In the genomic region with DNA sequence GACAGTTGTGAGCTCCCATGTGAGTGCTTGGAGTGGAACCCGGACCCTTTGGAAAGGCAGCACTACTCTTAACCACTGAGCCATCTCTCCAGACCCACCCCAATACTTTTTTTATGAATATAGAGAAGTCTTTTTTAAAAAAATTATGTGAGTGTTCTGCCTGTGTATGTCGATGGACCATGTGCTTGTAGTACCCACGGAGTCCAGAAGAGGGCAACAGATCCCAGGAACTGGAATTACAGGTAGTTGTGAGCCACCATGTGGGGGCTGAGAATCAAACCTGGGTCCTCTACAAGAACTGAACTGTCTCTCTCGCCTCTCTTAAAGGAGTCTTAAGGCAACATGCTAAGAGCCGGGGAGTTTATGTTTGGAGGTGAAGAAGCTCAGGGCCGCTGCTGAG, we compare ENCODE assay signal across 12 mouse cellular contexts. TPM values are rescaled to one million over a fixed set of nuclear protein-coding genes. Genes with fewer than 3 reads are reported as not detected.
DNase-seq lines count a peak whose midpoint lies in the region; ATAC-seq and TF ChIP-seq lines count a peak whose summit lies in the region.
"Had no signal": no experiment of that assay in that cellular context is flagged by ENCODE, and none has a peak within 500 bp of the region (broad histone marks: within the 10 kb centered on the region; RNA-seq: fewer than 3 reads in every experiment).

No protein-coding gene starts in this region.

- H3K9me3 ChIP-seq in liver, embryonic 11.5 days (ENCODE audit: control insufficient read depth, low read length): no peaks in the 10 kb centered on the region
- H3K9me3 ChIP-seq: heart, embryonic 15.5 days; lung, embryonic 15.5 days had no signal

- peak; percentile 43 for TF ChIP-seq CTCF in gastrocnemius, adult 2 months (IDR thresholded peaks at IDR 0.05)
- TF ChIP-seq CTCF in liver, adult 2 months (IDR thresholded peaks at IDR 0.05; ENCODE audit: low read depth, low read length): peak; percentile 21; the same call in 1 of the 2 replicates

- intact Hi-C loops in gastrocnemius, adult 2 months (cut with DNase I): loop anchor here (10.0 kb wide), 1 partner anchor 493 kb away; the partner anchor contains the start of genes Erh and Slc39a9
- intact Hi-C loops in gastrocnemius, postnatal 14 days (cut with DNase I; ENCODE audit: low total_unique reads): no loop called here

- H3K9ac ChIP-seq in liver, adult 2 months (ENCODE audit: low read depth, low read length): no peak overlapping the region
- H3K9ac ChIP-seq in liver, embryonic 11.5 days (ENCODE audit: low read depth, low read length): no peak overlapping the region
- H3K9ac ChIP-seq: heart, embryonic 15.5 days; lung, embryonic 15.5 days had no signal

- peaks cover 2% of the 10 kb centered on the region for H3K4me1 ChIP-seq in liver, adult 2 months (ENCODE audit: control insufficient read depth, insufficient read depth, low read length)
- peaks cover 2% of the 10 kb centered on the region for H3K4me1 ChIP-seq in liver, embryonic 11.5 days (replicated peaks; ENCODE audit: control insufficient read depth, insufficient read depth, low read length)

- ATAC-seq in liver, embryonic 11.5 days (replicated peaks; ENCODE audit: low FRiP score): no peak

- no peaks in the 10 kb centered on the region for H3K27me3 ChIP-seq in liver, adult 2 months (ENCODE audit: control insufficient read depth, insufficient read depth, low read length)
- no peaks in the 10 kb centered on the region for H3K27me3 ChIP-seq in liver, embryonic 11.5 days (replicated peaks; ENCODE audit: control insufficient read depth, insufficient read depth, low read length)
- H3K27me3 ChIP-seq: heart, embryonic 15.5 days; lung, embryonic 15.5 days had no signal

- H3K27ac ChIP-seq in gastrocnemius, adult 2 months: no peak overlapping the region
- no peak overlapping the region for H3K27ac ChIP-seq in liver, adult 2 months (replicated peaks; ENCODE audit: insufficient read depth, low read depth, low read length)
- H3K27ac ChIP-seq in liver, embryonic 11.5 days (ENCODE audit: low read depth, low read length): no peak overlapping the region
- H3K27ac ChIP-seq: heart, embryonic 15.5 days; lung, embryonic 15.5 days had no signal

- no peak for TF ChIP-seq POLR2A in liver, adult 2 months (IDR thresholded peaks at IDR 0.05; ENCODE audit: extremely low read depth, insufficient read depth, low read length)

- no peak for DNase-seq in gastrocnemius, adult 2 months
- DNase-seq in gastrocnemius, postnatal 14 days: no peak
- no peak for DNase-seq in liver, adult 2 months (ENCODE audit: extremely low read depth, low read depth, low spot score)
- DNase-seq in liver, embryonic 11.5 days (ENCODE audit: low spot score): no peak
- peak; percentile 43 to 49 for DNase-seq in B cell, adult 2 months
- DNase-seq in ZHBTc4 (ENCODE audit: low read depth, low spot score): peak; percentile 69
- no peak for DNase-seq in adrenal gland, adult 2 months
- DNase-seq in spleen, adult 18-20 months: no peak
- DNase-seq: cerebellum, adult 11-12 months; right cerebral cortex, postnatal 4 days had no signal

- 93% methylated on average over 6 of the region's 6 CpGs for WGBS in liver, adult 2 months
- WGBS in liver, embryonic 11.5 days: 86% methylated on average over 6 of the region's 6 CpGs

- H3K36me3 ChIP-seq in liver, adult 2 months (ENCODE audit: control insufficient read depth, insufficient read depth, low read length): no peaks in the 10 kb centered on the region
- H3K36me3 ChIP-seq in liver, embryonic 11.5 days (ENCODE audit: control insufficient read depth, insufficient read depth, low read length): no peaks in the 10 kb centered on the region
- H3K36me3 ChIP-seq: heart, embryonic 15.5 days; lung, embryonic 15.5 days had no signal

- no peak overlapping the region for H3K4me3 ChIP-seq in gastrocnemius, adult 2 months
- no peak overlapping the region for H3K4me3 ChIP-seq in liver, adult 2 months (ENCODE audit: insufficient read depth, low read depth, low read length)
- H3K4me3 ChIP-seq in liver, embryonic 11.5 days (ENCODE audit: low read depth, low read length): no peak overlapping the region
- H3K4me3 ChIP-seq: heart, embryonic 15.5 days; lung, embryonic 15.5 days had no signal

- H3K79me2 ChIP-seq in liver, adult 2 months (ENCODE audit: control insufficient read depth, insufficient read depth, low read length): no peaks in the 10 kb centered on the region

- no peak overlapping the region for H3K4me2 ChIP-seq in liver, embryonic 11.5 days
- H3K4me2 ChIP-seq: heart, embryonic 15.5 days; lung, embryonic 15.5 days had no signal

RNA-seq across cellular contexts. Expression of gene Zfp36l1, which starts 39.0 kb away (rescaled TPM):
- total RNA-seq in gastrocnemius, adult 2 months (2021): 10 to 100 TPM; 25.7 to 46.6 TPM
- total RNA-seq in gastrocnemius, postnatal 14 days (2021): 10 to 100 TPM; 42.4 to 53.9 TPM
- 15.4 and 21.8 TPM in 2 replicates for total RNA-seq in liver, adult 2 months (2014; rRNA removed)
- 125 and 162 TPM in 2 replicates for polyA plus RNA-seq in liver, adult 2 months (2012; rRNA removed)
- 69.6 and 72.7 TPM in 2 replicates for polyA plus RNA-seq in liver, embryonic 11.5 days (2014; fragmentation: Nextera tagmentation; extraction: Ambion mirVana)
- 100 to 1,000 TPM; 191 to 215 TPM for total RNA-seq in adrenal gland, adult 2 months (2021)
- polyA plus RNA-seq in adrenal gland, adult 2 months (2012; rRNA removed): 458 and 470 TPM in 2 replicates

Comparison
In these comparisons a context has a peak if more than half of its experiments do, and no peak if none do; other contexts are left out.
1. DNase-seq: peak in B cell, adult 2 months (2 of 2) and ZHBTc4 (single experiment); none in gastrocnemius, adult 2 months (single experiment), gastrocnemius, postnatal 14 days (single experiment), liver, adult 2 months (single experiment), liver, embryonic 11.5 days (single experiment), adrenal gland, adult 2 months (single experiment) and spleen, adult 18-20 months (0 of 2).